Mouse (Mus musculus) liver, postnatal 0 days (tissue): Measurements from ENCODE around the gene Myocd. TPM values are rescaled to one million over a fixed set of nuclear protein-coding genes. Genes with fewer than 3 reads are reported as not detected.

Experiments used
- ATAC-seq: fragments of 200-750 bp; cut with Nextera tagmentation; 2 replicates; pipeline ENCODE4 v1.8.0; 2017; ENCODE audit warnings: mild to moderate bottlenecking, moderate library complexity
- DNase-seq: peaks from one replicate; pipeline ENCODE4 v3.0.0-alpha.2; 2016
- H3K27ac ChIP-seq: fragments of 300-500 bp; sonication (generic); 2 replicates; pipeline ENCODE4 v1.5.1; 2014; ENCODE audit warnings: antibody characterized with exemption, moderate library complexity, mild to moderate bottlenecking, low read depth
- H3K27me3 ChIP-seq: fragments of 300-500 bp; sonication (generic); 2 replicates; pipeline ENCODE4 v1.6.1; 2014; ENCODE audit warnings: low read length, control low read depth, mixed read lengths; ENCODE audit not compliant: insufficient read depth
- H3K36me3 ChIP-seq: fragments of 300-500 bp; sonication (generic); replicated peaks from 2 replicates; pipeline ENCODE4 v1.6.1; 2014; ENCODE audit warnings: mild to moderate bottlenecking, control low read depth, low read length, moderate library complexity, mixed read lengths; ENCODE audit not compliant: insufficient read depth
- H3K4me1 ChIP-seq: fragments of 300-500 bp; sonication (generic); 2 replicates; pipeline ENCODE4 v1.6.1; 2014; ENCODE audit warnings: antibody characterized with exemption, mild to moderate bottlenecking, control low read depth; ENCODE audit not compliant: insufficient read depth
- H3K4me2 ChIP-seq: fragments of 300-500 bp; sonication (generic); 2 replicates; pipeline ENCODE4 v1.6.1; 2014; ENCODE audit warnings: low read depth, mild to moderate bottlenecking, low read length, moderate library complexity, mixed read lengths
- H3K4me3 ChIP-seq: fragments of 300-500 bp; sonication (generic); 2 replicates; pipeline ENCODE4 v1.5.1; 2014; ENCODE audit warnings: low read depth, low read length
- H3K9ac ChIP-seq: fragments of 300-500 bp; sonication (generic); replicated peaks from 2 replicates; pipeline ENCODE4 v1.6.1; 2014; ENCODE audit warnings: mild to moderate bottlenecking, moderate library complexity
- H3K9me3 ChIP-seq: fragments of 300-500 bp; sonication (generic); 2 replicates; pipeline ENCODE4 v1.6.1; 2016; ENCODE audit warnings: mild to moderate bottlenecking, control low read depth, low read length, mixed read lengths
- CTCF ChIP-seq: sonication (generic); IDR thresholded peaks from 2 replicates; pipeline ENCODE4 v1.5.1; 2016; ENCODE audit warnings: antibody characterized with exemption, low read depth
- EP300 ChIP-seq: IDR thresholded peaks from 2 replicates; pipeline ENCODE4 v1.6.1; 2016; ENCODE audit warnings: antibody characterized with exemption, low read depth, mild to moderate bottlenecking
- WGBS: fragments of 180-500 bp; shearing (Covaris S2); extraction: QIAGEN DNeasy Blood & Tissue Kit; methylation state at CpG from one replicate; pipeline ENCODE4 v1.1.7; 2014; ENCODE audit not compliant: insufficient replicate concordance; 5-methylcytosine and 5-hydroxymethylcytosine counted together
- polyA plus RNA-seq: library from polyadenylated mRNA; unstranded; fragments of >200 nt; fragmentation: Nextera tagmentation; extraction: Ambion mirVana; gene quantifications from 2 replicates; pipeline ENCODE4 v1.2.1, GENCODE M21; 2015

Gene Myocd
- polyA plus RNA-seq, 1 experiment from 2014 or later: 0.28 TPM

DNA sequence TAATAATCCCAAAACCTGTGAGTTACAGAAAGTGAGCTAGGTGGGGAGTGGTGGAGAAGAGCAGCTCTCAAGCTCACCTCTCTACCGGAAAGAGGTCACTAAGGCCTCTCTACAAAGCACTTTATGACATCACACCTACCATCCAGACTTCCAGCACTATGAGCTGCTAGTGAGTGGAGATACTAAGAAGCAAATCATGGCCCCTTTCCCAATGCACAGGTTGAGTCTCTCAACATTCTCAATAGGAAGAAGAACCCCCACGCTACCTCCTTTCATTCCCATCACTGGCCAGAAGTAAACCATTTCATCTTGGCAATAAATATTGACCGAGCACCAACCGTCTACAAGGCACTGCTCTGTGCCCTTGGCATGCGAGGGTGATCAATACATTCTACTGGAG, 110.0 kb downstream of the Myocd start, which contains the start of gene 1700086D15Rik:
Gene 1700086D15Rik (minus strand): TSS at position 101 of the 400 bp plus-strand sequence.
- no peak for ATAC-seq
- no peak within 1 kb of the TSS for H3K4me2 ChIP-seq
- WGBS: 76% methylated on average over 5 of the region's 5 CpGs

DNA sequence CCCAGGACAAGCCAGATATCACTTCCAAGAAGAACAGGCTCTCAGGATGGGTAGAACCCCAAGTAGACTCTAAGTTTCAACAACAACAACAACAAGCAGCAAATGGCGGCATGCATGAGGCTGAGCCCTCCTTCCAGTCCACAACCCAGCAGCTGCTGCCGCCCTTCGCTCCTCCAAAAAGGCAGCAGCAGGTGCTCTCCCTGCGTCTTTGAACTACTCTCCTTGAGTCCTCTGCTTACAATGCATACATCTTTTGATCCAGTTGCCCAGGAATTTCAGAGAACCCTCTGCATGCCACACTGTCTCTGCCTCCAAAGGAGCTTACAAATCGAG, 111.2 kb downstream of the Myocd start:
- DNase-seq: no peak
- TF ChIP-seq EP300 (no peak), CTCF (no peak)
- ATAC-seq: no peak
- H3K9me3 ChIP-seq: no peaks in the 10 kb centered on the region
- H3K27me3 ChIP-seq: peaks cover 13% of the 10 kb centered on the region
- no peaks in the 10 kb centered on the region for H3K36me3 ChIP-seq
- 82% methylated on average over 5 of the region's 5 CpGs for WGBS
- H3K9ac ChIP-seq: no peak overlapping the region
- H3K4me3 ChIP-seq: no peak overlapping the region
- no peak overlapping the region for H3K4me2 ChIP-seq
- H3K27ac ChIP-seq: no peak overlapping the region
- 0 out of 2 replicates have a peak, but pooled peaks cover 8% of the 10 kb centered on the region for H3K4me1 ChIP-seq

More for the DNA sequence above, 110.0 kb downstream of the Myocd start, which contains the start of gene 1700086D15Rik:
- Histone ChIP-seq H3K4me3 (no peak within 1 kb of the TSS), H3K27ac (no peak within 1 kb of the TSS), H3K4me1 (0 out of 2 replicates have a peak, but pooled peaks cover 8% of the 10 kb centered on the region), H3K9me3 (no peaks in the 10 kb centered on the region), H3K9ac (no peak within 1 kb of the TSS), H3K36me3 (no peaks in the 10 kb centered on the region), H3K27me3 (peaks cover 13% of the 10 kb centered on the region)
- TF ChIP-seq CTCF (no peak), EP300 (no peak)
- DNase-seq: no peak

DNA sequence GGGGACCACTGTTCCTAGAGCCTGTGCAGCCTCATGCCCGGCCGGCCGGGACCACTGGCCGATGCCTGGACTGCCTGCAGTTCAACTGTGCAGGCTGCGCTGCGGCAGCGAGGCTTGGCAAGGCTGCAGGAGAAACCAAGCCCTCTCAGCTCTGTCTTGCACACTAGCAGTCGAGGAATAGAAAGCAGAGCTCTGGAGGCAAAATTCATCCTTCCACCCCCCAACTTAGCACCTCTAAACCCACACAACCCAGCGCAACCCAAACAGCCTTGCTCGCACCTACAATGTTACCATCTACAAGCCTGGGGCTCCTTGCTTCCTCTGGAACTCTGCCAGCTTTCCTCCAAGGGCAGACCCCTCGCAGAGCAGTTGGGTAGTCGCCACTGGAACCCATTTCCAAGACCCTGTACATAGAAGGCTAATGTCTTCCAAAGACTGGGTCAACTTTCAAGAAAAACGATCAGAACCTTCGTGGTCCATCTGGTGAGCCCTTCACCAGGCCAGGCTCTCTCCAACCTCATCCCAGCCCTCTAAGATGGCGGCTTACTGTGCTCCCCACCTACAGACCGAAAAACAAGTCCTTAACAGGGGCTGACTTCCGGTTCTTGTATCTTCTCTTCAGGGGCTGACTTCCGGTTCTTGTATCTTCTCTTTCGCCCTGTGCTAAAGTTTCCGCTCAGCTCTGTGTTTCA, 111.7 kb downstream of the Myocd start:
- H3K4me3 ChIP-seq: no peak overlapping the region
- H3K4me2 ChIP-seq: no peak overlapping the region
- 86% methylated on average over 20 of the region's 20 CpGs for WGBS
- no peak overlapping the region for H3K9ac ChIP-seq
- 0 out of 2 replicates have a peak, but pooled peaks cover 8% of the 10 kb centered on the region for H3K4me1 ChIP-seq
- peaks cover 13% of the 10 kb centered on the region for H3K27me3 ChIP-seq
- no peak for ATAC-seq
- no peak for TF ChIP-seq EP300
- no peak for TF ChIP-seq CTCF
- no peak overlapping the region for H3K27ac ChIP-seq
- no peak for DNase-seq
- H3K36me3 ChIP-seq: no peaks in the 10 kb centered on the region
- no peaks in the 10 kb centered on the region for H3K9me3 ChIP-seq

DNA sequence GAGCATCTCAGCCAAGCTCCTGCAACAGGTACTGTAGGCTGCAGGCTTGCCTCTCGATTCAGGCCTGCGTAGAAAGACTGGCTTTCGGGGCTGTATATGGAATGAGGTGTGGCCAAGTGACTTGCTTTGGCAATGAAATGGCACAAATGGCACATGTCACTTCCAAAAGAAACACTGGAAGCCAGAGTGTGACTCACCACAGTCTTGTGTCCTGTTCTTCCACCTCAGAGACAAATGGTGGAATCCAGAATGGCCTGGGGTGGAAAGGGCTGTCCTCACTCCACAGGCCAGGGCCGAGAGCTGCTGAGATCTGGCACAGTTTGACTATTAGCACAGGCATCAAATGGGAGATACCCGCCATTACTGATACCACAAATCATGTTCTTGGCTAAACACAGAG, 116.8 kb downstream of the Myocd start:
- Histone ChIP-seq H3K4me1 (no peaks in the 10 kb centered on the region), H3K9me3 (no peaks in the 10 kb centered on the region), H3K36me3 (no peaks in the 10 kb centered on the region), H3K27ac (no peak overlapping the region), H3K4me2 (no peak overlapping the region), H3K4me3 (no peak overlapping the region), H3K27me3 (no peaks in the 10 kb centered on the region), H3K9ac (no peak overlapping the region)
- ATAC-seq (no peak), DNase-seq (no peak)
- 74% methylated on average over 5 of the region's 5 CpGs for WGBS
- no peak for TF ChIP-seq CTCF
- TF ChIP-seq EP300: no peak

DNA sequence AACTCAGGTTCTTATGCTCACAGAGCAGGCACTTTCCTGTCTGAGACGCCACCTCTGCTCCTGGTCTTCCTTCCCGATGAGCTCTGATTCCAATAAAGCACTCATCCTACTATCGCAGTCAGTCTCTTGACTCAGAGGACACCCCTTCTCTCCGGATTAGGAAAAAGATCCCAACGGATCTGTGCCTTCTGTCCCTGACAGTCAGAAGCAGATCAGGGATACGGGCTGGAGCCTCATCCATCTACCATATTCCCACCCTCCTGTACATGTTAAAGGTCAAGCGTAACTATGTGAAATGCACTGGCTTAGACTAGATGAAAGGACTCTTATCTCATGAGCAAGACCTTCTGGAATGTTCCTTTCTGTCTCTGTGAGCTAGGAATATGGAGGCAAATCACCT, 121.3 kb downstream of the Myocd start:
- WGBS: 77% methylated on average over 7 of the region's 7 CpGs

DNA sequence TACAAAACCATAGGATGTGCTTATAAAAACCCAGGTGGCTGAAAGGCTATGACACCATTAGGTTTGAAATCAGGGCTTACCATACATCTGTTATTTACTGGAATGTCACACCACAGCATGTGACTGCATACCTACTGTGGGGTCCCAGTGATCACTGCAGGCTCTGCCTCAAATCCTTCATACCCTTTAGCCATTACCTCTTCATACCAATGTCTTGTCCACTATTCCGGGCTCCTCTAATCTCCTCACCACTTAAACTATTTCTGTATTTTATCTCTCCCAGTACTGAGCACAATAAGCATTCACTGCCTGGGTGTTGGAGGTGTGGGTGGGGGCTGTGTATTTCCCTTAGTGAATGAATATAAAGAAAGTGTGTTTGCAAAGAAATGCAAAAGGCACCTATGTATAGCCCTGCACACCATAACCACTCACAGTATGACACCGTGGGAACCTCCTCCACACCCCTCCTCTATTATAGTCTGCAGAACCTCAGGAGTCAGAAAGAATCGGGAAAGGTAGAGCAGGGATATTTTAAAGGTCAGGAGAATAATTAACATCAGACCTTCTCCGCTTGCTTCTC, 126.9 kb downstream of the Myocd start:
- Histone ChIP-seq H3K4me2 (no peak overlapping the region), H3K36me3 (no peaks in the 10 kb centered on the region), H3K4me1 (no peaks in the 10 kb centered on the region), H3K9me3 (no peaks in the 10 kb centered on the region), H3K4me3 (no peak overlapping the region), H3K27ac (no peak overlapping the region), H3K27me3 (no peaks in the 10 kb centered on the region), H3K9ac (no peak overlapping the region)
- no peak for ATAC-seq
- DNase-seq: no peak
- WGBS: 68% methylated on average over 4 of the region's 4 CpGs
- TF ChIP-seq EP300 (no peak), CTCF (no peak)

More for the DNA sequence above, 121.3 kb downstream of the Myocd start:
- DNase-seq (no peak), ATAC-seq (no peak)
- no peak overlapping the region for H3K4me3 ChIP-seq
- no peaks in the 10 kb centered on the region for H3K36me3 ChIP-seq
- H3K9me3 ChIP-seq: no peaks in the 10 kb centered on the region
- no peak for TF ChIP-seq CTCF
- no peak for TF ChIP-seq EP300
- no peaks in the 10 kb centered on the region for H3K27me3 ChIP-seq
- H3K4me1 ChIP-seq: no peaks in the 10 kb centered on the region
- no peak overlapping the region for H3K9ac ChIP-seq
- no peak overlapping the region for H3K4me2 ChIP-seq
- no peak overlapping the region for H3K27ac ChIP-seq
